Mouse (Mus musculus) heart, embryonic 12.5 days (tissue): Measurements from ENCODE around the gene Dazap1. TPM values are rescaled to one million over a fixed set of nuclear protein-coding genes. Genes with fewer than 3 reads are reported as not detected.

Source experiments
- ATAC-seq: fragments of 200-750 bp; cut with Nextera tagmentation; 2 replicates; pipeline ENCODE4 v1.8.0; 2017; ENCODE audit warnings: moderate TSS enrichment, moderate library complexity; ENCODE audit not compliant: insufficient number of reproducible peaks, low FRiP score
- H3K27ac ChIP-seq: fragments of 300-500 bp; sonication (generic); 2 replicates; pipeline ENCODE4 v1.5.1; 2016; ENCODE audit warnings: mild to moderate bottlenecking, moderate library complexity; ENCODE audit not compliant: poor library complexity, severe bottlenecking
- H3K27me3 ChIP-seq: fragments of 300-500 bp; sonication (generic); replicated peaks from 2 replicates; pipeline ENCODE4 v1.6.1; 2016; ENCODE audit warnings: mild to moderate bottlenecking, moderate library complexity
- H3K36me3 ChIP-seq: fragments of 300-500 bp; sonication (generic); 2 replicates; pipeline ENCODE4 v1.6.1; 2016; ENCODE audit warnings: mild to moderate bottlenecking, moderate library complexity
- H3K4me1 ChIP-seq: fragments of 300-500 bp; sonication (generic); replicated peaks from 2 replicates; pipeline ENCODE4 v1.6.1; 2016; ENCODE audit warnings: mild to moderate bottlenecking
- H3K4me2 ChIP-seq: fragments of 300-500 bp; sonication (generic); 2 replicates; pipeline ENCODE4 v1.6.1; 2016; ENCODE audit warnings: mild to moderate bottlenecking, moderate library complexity
- H3K4me3 ChIP-seq: fragments of 300-500 bp; sonication (generic); 2 replicates; pipeline ENCODE4 v1.5.1; 2016; ENCODE audit warnings: mild to moderate bottlenecking
- H3K9ac ChIP-seq: fragments of 300-500 bp; sonication (generic); 2 replicates; pipeline ENCODE4 v1.6.1; 2016; ENCODE audit warnings: mild to moderate bottlenecking, moderate library complexity
- H3K9me3 ChIP-seq: fragments of 300-500 bp; sonication (generic); replicated peaks from 2 replicates; pipeline ENCODE4 v1.6.1; 2016; ENCODE audit warnings: mild to moderate bottlenecking, moderate library complexity
- WGBS: fragments of 180-500 bp; shearing (Covaris S2); methylation state at CpG from one replicate; pipeline ENCODE4 v1.1.7; 2016; 5-methylcytosine and 5-hydroxymethylcytosine counted together
- polyA plus RNA-seq: library from polyadenylated mRNA; unstranded; fragments of >200 nt; fragmentation: Nextera tagmentation; extraction: Ambion mirVana; gene quantifications from 2 replicates; pipeline ENCODE4 v1.2.1, GENCODE M21; 2016

The Dazap1 gene
- polyA plus RNA-seq, 1 experiment from 2014 or later = 37.4 TPM

DNA sequence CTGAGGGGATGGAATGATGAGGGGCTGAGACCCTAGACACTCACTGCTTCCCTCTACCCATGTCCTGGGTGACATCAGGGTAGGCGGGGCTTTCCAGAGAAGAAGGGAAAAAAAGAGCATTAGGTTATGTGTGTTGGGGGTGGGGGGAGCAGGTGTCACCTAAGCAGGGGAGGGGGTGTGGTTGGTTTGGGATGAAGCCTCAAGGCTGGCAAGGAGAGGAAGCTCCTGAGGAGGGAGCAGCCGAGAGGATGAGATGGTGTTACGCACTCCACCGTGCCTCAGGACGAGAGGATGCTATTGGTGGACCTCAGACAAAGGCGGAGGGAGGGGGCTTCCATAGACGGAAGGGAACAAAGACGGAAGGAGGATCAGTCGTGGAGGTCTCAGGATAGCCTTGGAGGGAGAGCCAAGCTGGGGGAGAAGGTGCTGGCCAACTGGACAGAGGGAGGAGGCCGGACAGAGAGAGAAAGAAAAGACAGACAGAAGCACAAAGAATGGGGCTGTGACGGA is 39.4 kb downstream of the Dazap1 start:
- Histone ChIP-seq H3K27ac (no peak overlapping the region), H3K36me3 (no peaks in the 10 kb centered on the region), H3K4me2 (no peak overlapping the region), H3K9me3 (no peaks in the 10 kb centered on the region), H3K4me1 (peaks cover 22% of the 10 kb centered on the region), H3K4me3 (no peak overlapping the region), H3K27me3 (peaks cover 88% of the 10 kb centered on the region), H3K9ac (no peak overlapping the region)
- WGBS = 32% methylated on average over 11 of the region's 11 CpGs
- no peak for ATAC-seq

DNA sequence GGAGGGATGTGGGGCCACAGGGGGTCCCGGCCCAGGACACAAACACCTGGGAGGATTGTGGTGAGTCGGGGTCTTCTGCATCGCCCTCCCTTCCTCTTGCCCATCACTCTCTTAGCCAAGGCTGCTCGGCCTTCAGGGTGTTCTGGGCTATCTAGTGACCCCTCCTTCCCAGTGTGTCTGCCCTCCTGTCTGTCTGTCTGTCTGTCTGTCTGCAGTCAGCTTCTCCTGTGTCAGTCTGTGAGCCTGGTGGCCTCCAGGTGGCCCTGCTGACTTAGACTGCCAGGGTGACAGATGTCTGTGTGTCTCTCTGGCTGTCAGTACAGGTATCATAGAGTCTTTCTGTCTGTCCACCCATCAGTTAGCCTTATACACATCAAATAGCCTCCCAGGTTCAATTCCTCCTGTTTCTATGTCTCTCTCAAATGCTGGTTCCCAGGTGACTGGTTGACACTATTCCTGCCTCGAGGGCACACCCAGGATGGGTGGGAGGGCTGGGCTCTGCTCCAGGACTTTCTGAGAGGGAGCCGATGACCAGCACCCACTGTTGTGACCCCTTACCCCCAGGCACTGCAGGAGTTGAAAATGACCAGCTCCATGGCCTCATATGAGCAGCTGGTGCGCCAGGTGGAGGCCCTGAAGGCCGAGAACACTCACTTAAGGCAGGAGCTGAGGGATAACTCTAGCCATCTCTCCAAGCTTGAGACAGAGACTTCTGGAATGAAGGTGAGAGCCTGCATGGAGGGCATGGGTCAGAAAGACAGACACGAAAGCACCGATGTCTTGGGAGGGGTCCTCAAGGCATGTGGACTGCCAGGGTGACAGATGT is 40.2 kb downstream of the Dazap1 start:
- 81% methylated on average over 10 of the region's 10 CpGs for WGBS

DNA sequence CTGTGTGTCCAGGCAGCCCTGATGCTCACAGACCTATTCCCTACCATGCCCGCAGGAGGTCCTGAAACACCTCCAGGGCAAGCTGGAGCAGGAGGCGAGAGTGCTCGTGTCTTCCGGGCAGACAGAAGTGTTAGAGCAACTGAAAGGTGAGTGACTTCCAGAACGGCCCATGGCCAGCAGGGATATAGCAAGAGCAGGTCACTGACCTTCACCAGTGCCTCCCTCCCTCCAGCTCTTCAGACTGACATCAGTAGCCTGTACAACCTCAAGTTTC is 40.7 kb downstream of the Dazap1 start:
- Histone ChIP-seq H3K36me3 (no peaks in the 10 kb centered on the region), H3K9ac (no peak overlapping the region), H3K27ac (no peak overlapping the region), H3K4me3 (no peak overlapping the region), H3K9me3 (no peaks in the 10 kb centered on the region), H3K27me3 (peaks cover 93% of the 10 kb centered on the region), H3K4me1 (peaks cover 13% of the 10 kb centered on the region), H3K4me2 (peak overlapping the region; percentile 36)
- WGBS = 53% methylated on average over 5 of the region's 5 CpGs
- ATAC-seq = no peak

More for the DNA sequence above, 40.2 kb downstream of the Dazap1 start:
- Histone ChIP-seq H3K27me3 (peaks cover 93% of the 10 kb centered on the region), H3K4me1 (peaks cover 15% of the 10 kb centered on the region), H3K27ac (no peak overlapping the region), H3K9me3 (no peaks in the 10 kb centered on the region), H3K4me2 (peak overlapping the region; percentile 36), H3K9ac (no peak overlapping the region), H3K4me3 (no peak overlapping the region), H3K36me3 (no peaks in the 10 kb centered on the region)
- no peak for ATAC-seq

DNA sequence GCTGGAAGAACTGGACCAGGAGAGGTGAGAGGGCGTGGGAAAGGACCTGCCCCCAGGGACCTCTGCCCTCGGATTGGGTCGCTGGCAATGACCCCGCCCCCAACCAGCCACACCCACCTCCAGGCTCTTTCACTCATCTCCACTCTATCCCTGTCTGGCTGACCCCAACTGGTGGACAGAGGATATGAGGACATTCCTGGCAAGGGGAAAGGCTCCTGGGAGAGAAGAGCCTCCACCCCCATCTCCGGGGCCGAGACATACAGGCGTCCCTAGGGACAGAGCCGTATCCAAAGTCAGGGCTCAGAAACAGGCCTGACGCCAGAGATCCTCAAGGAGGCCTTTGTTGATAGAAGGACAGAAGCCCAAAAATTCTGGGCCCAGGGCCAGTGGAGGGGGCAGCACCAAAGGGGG is 41.2 kb downstream of the Dazap1 start:
- no peak overlapping the region; the same call in 1 of the 2 replicates for H3K9ac ChIP-seq
- no peak overlapping the region for H3K4me3 ChIP-seq
- H3K4me1 ChIP-seq = peaks cover 13% of the 10 kb centered on the region
- H3K36me3 ChIP-seq = no peaks in the 10 kb centered on the region
- H3K27ac ChIP-seq = no peak overlapping the region
- 7% methylated on average over 9 of the region's 9 CpGs for WGBS
- H3K27me3 ChIP-seq = peaks cover 93% of the 10 kb centered on the region
- H3K9me3 ChIP-seq = no peaks in the 10 kb centered on the region
- H3K4me2 ChIP-seq = peak overlapping the region; percentile 36
- peak; percentile 35; the same call in 1 of the 2 replicates for ATAC-seq

DNA sequence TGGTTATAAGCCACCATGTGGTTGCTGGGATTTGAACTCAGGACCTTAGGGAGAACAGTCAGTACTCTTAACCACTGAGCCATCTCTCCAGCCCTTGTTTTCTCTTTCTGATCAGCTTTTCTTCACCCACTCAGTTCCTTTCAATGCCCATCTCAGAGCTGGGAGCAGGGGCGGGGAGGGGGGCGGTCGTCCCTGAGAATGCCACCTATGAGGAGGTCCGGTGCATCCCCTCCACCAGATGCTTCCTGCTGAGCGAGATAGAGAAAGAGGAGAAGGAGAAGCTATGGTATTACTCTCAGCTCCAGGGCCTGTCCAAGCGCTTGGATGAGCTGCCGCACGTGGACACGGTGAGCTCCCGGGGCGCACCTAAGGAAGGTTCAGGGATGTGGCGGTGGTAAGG is 43.2 kb downstream of the Dazap1 start:
- whole genome bisulfite sequencing = 16% methylated on average over 12 of the region's 12 CpGs
- Histone ChIP-seq H3K4me1 (peaks cover 13% of the 10 kb centered on the region), H3K4me3 (0 out of 2 replicates have a peak overlapping the region, but pooled peaks have one; percentile 2), H3K36me3 (no peaks in the 10 kb centered on the region), H3K9ac (no peak overlapping the region), H3K4me2 (peak overlapping the region; percentile 37; the same call in 1 of the 2 replicates), H3K27me3 (peaks cover 93% of the 10 kb centered on the region), H3K9me3 (no peaks in the 10 kb centered on the region), H3K27ac (no peak overlapping the region)
- ATAC-seq = no peak

DNA sequence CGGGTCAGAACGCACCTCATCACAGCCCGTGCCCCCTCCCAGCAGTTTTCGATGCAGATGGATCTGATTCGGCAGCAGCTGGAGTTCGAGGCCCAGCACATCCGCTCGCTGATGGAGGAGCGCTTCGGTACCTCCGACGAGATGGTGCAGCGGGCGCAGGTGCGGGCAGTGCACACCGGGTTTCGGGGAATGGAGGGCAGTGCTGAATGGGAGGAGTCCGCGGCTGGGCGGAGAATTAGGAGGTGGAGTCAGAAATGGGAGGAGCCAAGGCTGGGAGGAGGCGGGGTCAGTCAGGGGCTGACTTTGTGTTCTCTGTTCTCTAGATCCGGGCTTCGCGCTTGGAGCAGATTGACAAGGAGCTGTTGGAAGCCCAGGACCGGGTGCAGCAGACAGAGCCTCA is 43.6 kb downstream of the Dazap1 start:
- Histone ChIP-seq H3K27ac (no peak overlapping the region), H3K4me1 (peaks cover 13% of the 10 kb centered on the region), H3K27me3 (peaks cover 91% of the 10 kb centered on the region), H3K9me3 (no peaks in the 10 kb centered on the region), H3K4me2 (peak overlapping the region; percentile 37), H3K4me3 (0 out of 2 replicates have a peak overlapping the region, but pooled peaks have one; percentile 2), H3K9ac (no peak overlapping the region), H3K36me3 (no peaks in the 10 kb centered on the region)
- 8% methylated on average over 25 of the region's 25 CpGs for WGBS
- 0 out of 2 replicates have a peak, but pooled peaks have one; percentile 33 for ATAC-seq

DNA sequence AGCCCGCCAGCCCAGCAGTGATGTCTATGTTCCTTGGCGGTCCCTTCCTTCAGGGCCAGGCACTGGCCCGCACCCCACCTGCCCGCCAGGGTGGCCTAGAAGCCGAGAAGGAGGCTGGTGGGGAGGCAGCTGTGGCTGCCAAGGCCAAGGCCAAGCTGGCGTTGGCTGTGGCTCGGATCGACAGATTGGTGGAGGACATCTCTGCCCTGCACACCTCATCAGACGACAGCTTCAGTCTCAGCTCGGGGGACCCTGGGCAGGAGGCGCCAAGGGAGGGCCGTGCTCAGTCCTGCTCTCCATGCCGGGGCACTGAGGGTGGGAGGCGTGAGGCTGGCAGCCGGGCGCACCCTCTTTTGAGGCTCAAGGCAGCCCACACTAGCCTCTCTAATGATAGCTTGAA is 50.3 kb downstream of the Dazap1 start:
- Histone ChIP-seq H3K9me3 (no peaks in the 10 kb centered on the region), H3K4me1 (peaks cover 34% of the 10 kb centered on the region), H3K27me3 (peaks cover 98% of the 10 kb centered on the region), H3K36me3 (no peaks in the 10 kb centered on the region), H3K9ac (no peak overlapping the region), H3K4me3 (no peak overlapping the region), H3K27ac (no peak overlapping the region), H3K4me2 (no peak overlapping the region)
- 72% methylated on average over 16 of the region's 16 CpGs for WGBS
- no peak for ATAC-seq

DNA sequence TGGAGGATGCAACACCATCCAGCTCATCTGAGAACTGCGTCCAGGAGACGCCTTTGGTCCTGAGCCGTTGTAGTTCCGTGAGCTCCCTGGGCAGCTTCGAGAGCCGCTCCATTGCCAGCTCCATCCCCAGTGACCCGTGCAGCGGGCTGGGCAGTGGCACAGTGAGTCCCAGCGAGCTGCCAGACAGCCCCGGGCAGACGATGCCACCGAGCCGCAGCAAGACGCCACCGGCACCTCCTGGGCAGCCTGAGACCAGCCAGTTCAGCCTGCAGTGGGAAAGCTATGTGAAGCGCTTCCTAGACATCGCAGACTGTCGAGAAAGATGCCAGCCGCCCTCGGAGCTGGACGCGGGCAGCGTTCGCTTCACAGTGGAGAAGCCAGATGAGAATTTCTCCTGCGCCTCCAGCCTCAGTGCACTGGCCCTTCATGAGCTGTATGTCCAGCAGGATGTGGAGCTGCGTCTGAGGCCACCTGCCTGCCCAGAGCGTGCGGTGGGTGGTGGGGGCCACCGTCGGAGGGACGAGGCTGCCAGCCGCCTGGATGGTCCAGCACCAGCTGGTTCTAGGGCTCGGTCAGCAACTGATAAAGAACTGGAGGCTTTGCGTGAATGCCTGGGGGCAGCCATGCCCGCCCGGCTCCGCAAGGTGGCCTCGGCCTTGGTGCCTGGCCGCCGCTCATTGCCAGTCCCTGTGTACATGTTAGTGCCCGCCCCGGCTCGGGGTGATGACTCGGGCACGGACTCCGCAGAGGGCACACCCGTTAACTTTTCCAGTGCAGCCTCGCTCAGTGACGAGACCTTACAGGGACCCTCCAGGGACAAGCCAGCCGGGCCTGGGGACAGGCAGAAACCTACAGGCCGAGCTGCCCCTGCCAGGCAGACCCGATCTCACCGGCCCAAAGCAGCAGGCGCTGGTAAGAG is 51.6 kb downstream of the Dazap1 start:
- ATAC-seq = no peak
- Histone ChIP-seq H3K9ac (0 out of 2 replicates have a peak overlapping the region, but pooled peaks have one; percentile 32), H3K4me3 (no peak overlapping the region), H3K4me1 (peaks cover 46% of the 10 kb centered on the region), H3K27me3 (peaks cover 98% of the 10 kb centered on the region), H3K36me3 (peaks cover 6% of the 10 kb centered on the region), H3K9me3 (no peaks in the 10 kb centered on the region), H3K27ac (no peak overlapping the region), H3K4me2 (no peak overlapping the region)
- 56% methylated on average over 54 of the region's 54 CpGs for WGBS

DNA sequence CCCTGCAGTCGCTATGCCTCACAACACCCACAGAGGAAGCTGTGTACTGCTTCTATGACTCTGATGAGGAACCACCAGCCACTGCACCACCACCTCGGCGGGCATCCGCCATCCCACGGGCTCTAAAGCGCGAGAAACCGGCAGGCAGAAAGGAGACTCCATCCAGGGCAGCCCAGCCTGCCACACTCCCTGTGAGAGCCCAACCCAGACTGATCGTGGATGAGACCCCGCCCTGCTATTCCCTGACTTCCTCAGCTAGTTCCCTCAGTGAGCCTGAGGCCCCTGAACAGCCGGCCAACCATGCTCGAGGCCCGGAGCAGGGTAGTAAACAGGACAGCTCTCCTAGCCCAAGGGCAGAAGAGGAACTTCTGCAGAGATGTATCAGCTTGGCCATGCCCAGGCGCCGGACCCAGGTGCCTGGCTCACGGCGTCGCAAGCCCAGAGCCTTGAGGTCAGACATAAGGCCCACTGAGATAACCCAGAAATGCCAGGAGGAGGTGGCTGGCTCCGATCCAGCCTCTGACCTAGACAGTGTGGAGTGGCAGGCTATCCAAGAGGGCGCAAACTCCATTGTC is 52.4 kb downstream of the Dazap1 start:
- no peak overlapping the region for H3K27ac ChIP-seq
- no peak for ATAC-seq
- H3K4me1 ChIP-seq = peaks cover 46% of the 10 kb centered on the region
- no peaks in the 10 kb centered on the region for H3K9me3 ChIP-seq
- peaks cover 15% of the 10 kb centered on the region for H3K36me3 ChIP-seq
- H3K4me3 ChIP-seq = no peak overlapping the region
- H3K9ac ChIP-seq = peak overlapping the region; percentile 32; the same call in 1 of the 2 replicates
- WGBS = 28% methylated on average over 20 of the region's 20 CpGs
- H3K27me3 ChIP-seq = peaks cover 92% of the 10 kb centered on the region
- peak overlapping the region; percentile 1 for H3K4me2 ChIP-seq

DNA sequence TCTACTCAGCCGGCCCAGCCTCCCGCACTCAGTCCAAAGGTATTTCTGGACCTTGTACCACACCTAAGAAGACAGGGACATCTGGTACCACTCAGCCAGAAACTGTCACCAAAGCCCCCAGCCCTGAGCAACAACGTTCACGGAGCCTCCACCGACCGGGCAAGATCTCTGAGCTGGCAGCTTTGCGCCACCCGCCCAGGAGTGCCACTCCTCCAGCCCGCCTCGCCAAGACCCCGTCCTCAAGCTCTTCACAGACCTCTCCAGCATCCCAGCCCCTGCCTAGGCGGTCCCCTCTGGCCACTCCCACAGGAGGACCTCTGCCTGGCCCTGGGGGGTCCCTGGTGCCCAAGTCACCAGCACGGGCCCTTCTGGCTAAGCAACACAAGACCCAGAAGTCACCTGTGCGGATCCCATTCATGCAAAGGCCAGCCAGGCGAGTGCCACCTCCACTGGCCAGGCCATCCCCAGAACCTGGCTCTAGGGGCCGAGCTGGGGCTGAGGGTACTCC is 53.3 kb downstream of the Dazap1 start:
- Histone ChIP-seq H3K4me3 (no peak overlapping the region), H3K4me1 (peaks cover 52% of the 10 kb centered on the region), H3K27me3 (peaks cover 83% of the 10 kb centered on the region), H3K4me2 (peak overlapping the region; percentile 5; the same call in 1 of the 2 replicates), H3K27ac (no peak overlapping the region), H3K9me3 (no peaks in the 10 kb centered on the region), H3K36me3 (peaks cover 17% of the 10 kb centered on the region), H3K9ac (no peak overlapping the region)
- no peak for ATAC-seq
- 40% methylated on average over 16 of the region's 16 CpGs for WGBS
